Mouse (Mus musculus) C2C12 (cell line): ENCODE measurements around the gene Acad12. TPM values are rescaled to one million over a fixed set of nuclear protein-coding genes. Genes with fewer than 3 reads are reported as not detected.

ENCODE experiments used
- H3K27me3 ChIP-seq: one replicate; pipeline ENCODE4 v1.6.1; 2011; ENCODE audit not compliant: control insufficient read depth, insufficient read depth, insufficient read length
- H3K36me3 ChIP-seq: one replicate; pipeline ENCODE4 v1.6.1; 2011; ENCODE audit not compliant: control insufficient read depth, insufficient read depth
- H3K4me3 ChIP-seq: one replicate; pipeline ENCODE4 v1.5.1; 2011; ENCODE audit warnings: mild to moderate bottlenecking, control low read depth; ENCODE audit not compliant: poor library complexity, insufficient read depth, severe bottlenecking
- H3K79me2 ChIP-seq: one replicate; pipeline ENCODE4 v1.6.1; 2011; ENCODE audit not compliant: control insufficient read depth, insufficient read depth
- H3K79me3 ChIP-seq: one replicate; pipeline ENCODE4 v1.6.1; 2011; ENCODE audit warnings: low read depth, control low read depth
- H3ac ChIP-seq: one replicate; pipeline ENCODE3; 2011; ENCODE audit warnings: low read depth; ENCODE audit not compliant: control insufficient read depth, insufficient read length
- CEBPB ChIP-seq: IDR thresholded peaks from one replicate; pipeline ENCODE4 v1.6.1; 2011; ENCODE audit warnings: low read depth, mild to moderate bottlenecking, control low read depth, moderate library complexity
- CTCF ChIP-seq: IDR thresholded peaks from one replicate; pipeline ENCODE4 v1.5.1; 2011; ENCODE audit not compliant: control insufficient read depth, insufficient read depth, insufficient read length
- FOSL1 ChIP-seq: IDR thresholded peaks from one replicate; pipeline ENCODE4 v1.8.0; 2011; ENCODE audit warnings: mild to moderate bottlenecking, low read length; ENCODE audit not compliant: poor library complexity, insufficient read depth, severe bottlenecking
- MAX ChIP-seq: IDR thresholded peaks from one replicate; pipeline ENCODE4 v1.6.1; 2011; ENCODE audit warnings: mild to moderate bottlenecking, control low read depth
- MYOD1 ChIP-seq: IDR thresholded peaks from one replicate; pipeline ENCODE4 v1.6.1; 2011; ENCODE audit warnings: low read depth; ENCODE audit not compliant: control insufficient read depth, insufficient read length
- MYOG ChIP-seq: IDR thresholded peaks from one replicate; pipeline ENCODE4 v1.6.1; 2011; ENCODE audit not compliant: control insufficient read depth, insufficient read length; ENCODE audit errors: extremely low read depth
- USF1 ChIP-seq: IDR thresholded peaks from one replicate; pipeline ENCODE4 v1.6.1; 2011; ENCODE audit warnings: low read depth, mild to moderate bottlenecking, control low read depth, moderate library complexity
- long read RNA-seq, 2 experiments: library from polyadenylated mRNA; unstranded; transcript quantifications; one replicate each; pipeline ENCODE4 v2.0.0; 2019 to 2020
- polyA plus RNA-seq: library from polyadenylated mRNA; unstranded; fragments of >200 nt; fragmentation: generic; extraction: Trizol; gene quantifications from one replicate; pipeline ENCODE4 v1.2.1, GENCODE M21; 2012; ENCODE audit warnings: missing spikeins

Gene Acad12
- 0.77 TPM for polyA plus RNA-seq
- long read RNA-seq, experiment 1, partial matches to known transcripts: 1 of 4 reads
- long read RNA-seq, experiment 1, other reads (novel, unspliced or antisense): 1 of 4 reads
- long read RNA-seq, experiment 2, partial matches to known transcripts: 0 of 6 reads
- long read RNA-seq, experiment 2, other reads (novel, unspliced or antisense): 2 of 6 reads

- TF ChIP-seq MAX (peak; percentile 7), CTCF (no peak)
- Histone ChIP-seq H3K79me2 (peaks cover 17% of the 10 kb centered on the region), H3K27me3 (no peaks in the 10 kb centered on the region), H3ac (peak within 1 kb of the TSS; percentile 87), H3K36me3 (peaks cover 4% of the 10 kb centered on the region), H3K4me3 (peak within 1 kb of the TSS; percentile 60), H3K79me3 (peaks cover 8% of the 10 kb centered on the region)
Observed at GRCm38 (mm10) chr5:121618592-121619513, at the start of gene Acad12. Gene Acad12 (minus strand): TSS chr5:121618938.

GRCm38 (mm10) chr5:121668411-121668810 lies 49.7 kb upstream of the Acad12 start:
- peaks cover 6% of the 10 kb centered on the region for H3K79me3 ChIP-seq

DNA sequence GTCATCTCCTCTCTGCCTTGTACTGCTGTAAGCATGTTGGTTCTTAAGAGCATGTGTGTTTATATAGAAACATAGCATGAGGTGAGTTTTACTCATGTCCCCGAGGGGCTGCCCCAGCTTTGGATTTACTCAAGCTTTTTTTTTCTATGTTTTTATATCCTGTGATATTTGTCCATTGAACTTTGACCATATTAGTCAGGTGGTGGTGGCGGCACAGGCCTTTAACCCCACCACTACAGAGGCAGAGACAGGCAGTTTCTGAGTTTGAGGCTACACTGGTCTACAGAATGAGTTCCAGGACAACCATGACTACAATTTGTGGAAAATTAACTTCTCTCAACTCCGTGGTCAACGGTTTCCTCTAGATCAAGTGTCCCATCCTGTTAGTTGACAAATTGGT lies 48.3 kb upstream of the Acad12 start:
- no peak overlapping the region for H3K4me3 ChIP-seq
- TF ChIP-seq CEBPB (no peak), MAX (no peak), FOSL1 (no peak), MYOD1 (no peak), MYOG (no peak), USF1 (no peak), CTCF (no peak)
- no peaks in the 10 kb centered on the region for H3K27me3 ChIP-seq
- H3K79me3 ChIP-seq: peaks cover 11% of the 10 kb centered on the region
- H3K36me3 ChIP-seq: peaks cover 54% of the 10 kb centered on the region
- H3ac ChIP-seq: no peak overlapping the region
- H3K79me2 ChIP-seq: peaks cover 22% of the 10 kb centered on the region

More at GRCm38 (mm10) chr5:121668411-121668810, 49.7 kb upstream of the Acad12 start:
- peaks cover 58% of the 10 kb centered on the region for H3K36me3 ChIP-seq
- no peak overlapping the region for H3ac ChIP-seq
- TF ChIP-seq CEBPB (no peak), USF1 (no peak), MAX (no peak), FOSL1 (no peak), MYOG (no peak), MYOD1 (no peak), CTCF (no peak)
- no peak overlapping the region for H3K4me3 ChIP-seq
- no peaks in the 10 kb centered on the region for H3K27me3 ChIP-seq
- peaks cover 9% of the 10 kb centered on the region for H3K79me2 ChIP-seq

GRCm38 (mm10) chr5:121664971-121665370 lies 46.2 kb upstream of the Acad12 start:
- peaks cover 20% of the 10 kb centered on the region for H3K79me3 ChIP-seq
- H3ac ChIP-seq: no peak overlapping the region
- H3K79me2 ChIP-seq: peaks cover 34% of the 10 kb centered on the region
- no peak for TF ChIP-seq FOSL1
- TF ChIP-seq MYOD1: no peak
- TF ChIP-seq MYOG: no peak
- TF ChIP-seq CEBPB: no peak
- no peak for TF ChIP-seq USF1
- no peak for TF ChIP-seq MAX
- no peak for TF ChIP-seq CTCF
- H3K4me3 ChIP-seq: no peak overlapping the region
- peaks cover 43% of the 10 kb centered on the region for H3K36me3 ChIP-seq
- H3K27me3 ChIP-seq: no peaks in the 10 kb centered on the region

GRCm38 (mm10) chr5:121664078-121664477 lies 45.3 kb upstream of the Acad12 start:
- Histone ChIP-seq H3K79me3 (peaks cover 20% of the 10 kb centered on the region), H3K27me3 (no peaks in the 10 kb centered on the region), H3K36me3 (peaks cover 40% of the 10 kb centered on the region), H3K79me2 (peaks cover 37% of the 10 kb centered on the region), H3ac (no peak overlapping the region), H3K4me3 (no peak overlapping the region)
- no peak for TF ChIP-seq MAX
- TF ChIP-seq MYOG: no peak
- no peak for TF ChIP-seq CTCF
- no peak for TF ChIP-seq MYOD1
- TF ChIP-seq FOSL1: no peak
- no peak for TF ChIP-seq CEBPB
- TF ChIP-seq USF1: no peak
